Mouse (Mus musculus): ENCODE results near the gene Crtc3. TPM values are rescaled to one million over a fixed set of nuclear protein-coding genes. Genes with fewer than 3 reads are reported as not detected.

Gene Crtc3
- total and polyA plus RNA-seq, 2 experiments from 2014 or later = 16.2 to 17.2 TPM

- H3K4me2 ChIP-seq (ENCODE audit: low read depth, low read length) = no peak overlapping the region
- no peaks in the 10 kb centered on the region for H3K9me3 ChIP-seq (ENCODE audit: low read length)
- H3K36me3 ChIP-seq (ENCODE audit: insufficient read depth, low read length) = peaks cover 26% of the 10 kb centered on the region
- DNase-seq (ENCODE audit: low spot score) (no peak), ATAC-seq (peak; percentile 28; the same call in 1 of the 2 replicates)
- H3K4me1 ChIP-seq (ENCODE audit: insufficient read depth, low read length) = peaks cover 4% of the 10 kb centered on the region; the same call in 1 of the 2 replicates
- no peak for TF ChIP-seq CTCF (IDR thresholded peaks at IDR 0.05; ENCODE audit: low read depth)
- no peak overlapping the region for H3K9ac ChIP-seq (replicated peaks; ENCODE audit: low read length)
- H3K27ac ChIP-seq = peak overlapping the region; percentile 4
- no peaks in the 10 kb centered on the region for H3K27me3 ChIP-seq (ENCODE audit: insufficient read depth, low read length)
- no peak overlapping the region for H3K4me3 ChIP-seq (ENCODE audit: low read length)
- WGBS = 32% methylated on average over 27 of the region's 29 CpGs
Observed at GRCm38 (mm10) chr7:80586681-80587660, 101.7 kb downstream of the Crtc3 start.

GRCm38 (mm10) chr7:80586161-80586560 lies 102.5 kb downstream of the Crtc3 start:
- Histone ChIP-seq H3K9me3 (ENCODE audit: low read length) (no peaks in the 10 kb centered on the region), H3K4me2 (ENCODE audit: low read depth, low read length) (no peak overlapping the region), H3K27ac (no peak overlapping the region), H3K36me3 (ENCODE audit: insufficient read depth, low read length) (peaks cover 19% of the 10 kb centered on the region), H3K4me3 (ENCODE audit: low read length) (no peak overlapping the region), H3K4me1 (ENCODE audit: insufficient read depth, low read length) (peaks cover 4% of the 10 kb centered on the region; the same call in 1 of the 2 replicates), H3K9ac (replicated peaks; ENCODE audit: low read length) (no peak overlapping the region; the same call in 1 of the 2 replicates), H3K27me3 (ENCODE audit: insufficient read depth, low read length) (no peaks in the 10 kb centered on the region)
- ATAC-seq (no peak), DNase-seq (ENCODE audit: low spot score) (no peak)
- WGBS = 70% methylated on average over 4 of the region's 4 CpGs
- no peak for TF ChIP-seq CTCF (IDR thresholded peaks at IDR 0.05; ENCODE audit: low read depth)

DNA sequence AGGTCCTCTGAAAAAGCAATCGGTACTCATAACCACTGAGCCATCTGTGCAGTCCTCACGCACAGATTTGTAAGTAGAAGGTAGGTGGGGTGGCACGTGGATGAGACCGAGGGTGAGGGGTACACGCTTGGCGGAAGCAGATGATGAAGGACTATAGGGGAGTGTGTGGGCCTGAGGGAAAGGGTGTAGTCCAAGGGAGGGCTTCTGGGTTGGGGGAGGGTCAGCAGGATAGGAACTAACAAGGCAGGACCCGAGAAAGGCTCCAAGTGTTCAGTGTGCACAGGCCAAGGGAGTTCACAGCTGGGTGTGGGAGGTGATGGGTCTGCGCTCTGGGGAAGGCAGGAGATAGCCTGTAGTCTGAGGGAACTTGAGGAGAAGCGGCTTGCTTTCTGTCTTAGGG lies 103.3 kb downstream of the Crtc3 start:
- Histone ChIP-seq H3K9ac (replicated peaks; ENCODE audit: low read length) (no peak overlapping the region), H3K9me3 (ENCODE audit: low read length) (no peaks in the 10 kb centered on the region), H3K27me3 (ENCODE audit: insufficient read depth, low read length) (no peaks in the 10 kb centered on the region), H3K4me3 (ENCODE audit: low read length) (no peak overlapping the region), H3K4me2 (ENCODE audit: low read depth, low read length) (no peak overlapping the region), H3K36me3 (ENCODE audit: insufficient read depth, low read length) (peaks cover 12% of the 10 kb centered on the region), H3K4me1 (ENCODE audit: insufficient read depth, low read length) (peaks cover 4% of the 10 kb centered on the region; the same call in 1 of the 2 replicates), H3K27ac (no peak overlapping the region)
- TF ChIP-seq CTCF (IDR thresholded peaks at IDR 0.05; ENCODE audit: low read depth) = no peak
- WGBS = 86% methylated on average over 9 of the region's 9 CpGs
- ATAC-seq (no peak), DNase-seq (ENCODE audit: low spot score) (no peak)

- peak; percentile 80 for DNase-seq (ENCODE audit: low spot score)
- Histone ChIP-seq H3K4me3 (ENCODE audit: low read length) (no peak overlapping the region), H3K4me2 (ENCODE audit: low read depth, low read length) (no peak overlapping the region), H3K27me3 (ENCODE audit: insufficient read depth, low read length) (no peaks in the 10 kb centered on the region), H3K9me3 (ENCODE audit: low read length) (no peaks in the 10 kb centered on the region), H3K9ac (replicated peaks; ENCODE audit: low read length) (no peak overlapping the region), H3K36me3 (ENCODE audit: insufficient read depth, low read length) (peaks cover 7% of the 10 kb centered on the region; the same call in 1 of the 2 replicates), H3K27ac (no peak overlapping the region), H3K4me1 (ENCODE audit: insufficient read depth, low read length) (peaks cover 4% of the 10 kb centered on the region; the same call in 1 of the 2 replicates)
- peak; percentile 71 for ATAC-seq
- WGBS = 32% methylated on average over 6 of the region's 6 CpGs
- TF ChIP-seq CTCF (IDR thresholded peaks at IDR 0.05; ENCODE audit: low read depth) = peak; percentile 89
Observed at GRCm38 (mm10) chr7:80583981-80584380, 104.7 kb downstream of the Crtc3 start.

- TF ChIP-seq CTCF (IDR thresholded peaks at IDR 0.05; ENCODE audit: low read depth) = no peak
- ATAC-seq = no peak
Observed at GRCm38 (mm10) chr7:80582821-80583451, 105.7 kb downstream of the Crtc3 start.

DNA sequence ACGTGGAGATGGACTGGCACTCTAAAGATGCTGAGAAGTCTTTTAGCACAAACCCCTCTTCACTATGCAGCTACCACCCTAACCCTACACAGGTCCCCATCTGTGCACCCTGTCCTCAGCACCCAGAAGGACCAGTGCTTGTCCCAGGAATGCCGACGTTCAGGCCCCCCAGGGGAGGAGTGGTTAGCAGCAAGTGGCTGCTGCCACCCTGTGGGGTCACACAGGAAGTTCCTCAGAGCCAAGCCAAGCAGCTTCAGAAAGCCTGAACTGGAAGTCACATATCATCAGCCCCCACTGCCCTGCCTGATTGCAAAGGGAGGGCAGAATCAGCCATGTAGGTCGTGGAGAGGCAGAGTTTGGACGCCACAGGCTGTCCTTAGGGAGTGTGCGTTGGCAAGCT lies 108.3 kb downstream of the Crtc3 start:
- H3K4me3 ChIP-seq (ENCODE audit: low read length) = no peak overlapping the region
- H3K4me2 ChIP-seq (ENCODE audit: low read depth, low read length) = no peak overlapping the region
- no peaks in the 10 kb centered on the region for H3K4me1 ChIP-seq (ENCODE audit: insufficient read depth, low read length)
- H3K27ac ChIP-seq = no peak overlapping the region
- DNase-seq (ENCODE audit: low spot score) (peak; percentile 60), ATAC-seq (peak; percentile 30; the same call in 1 of the 2 replicates)
- 27% methylated on average over 6 of the region's 6 CpGs for WGBS
- H3K9me3 ChIP-seq (ENCODE audit: low read length) = no peaks in the 10 kb centered on the region
- no peaks in the 10 kb centered on the region for H3K36me3 ChIP-seq (ENCODE audit: insufficient read depth, low read length)
- peak; percentile 80 for TF ChIP-seq CTCF (IDR thresholded peaks at IDR 0.05; ENCODE audit: low read depth)
- no peaks in the 10 kb centered on the region for H3K27me3 ChIP-seq (ENCODE audit: insufficient read depth, low read length)
- no peak overlapping the region for H3K9ac ChIP-seq (replicated peaks; ENCODE audit: low read length)

More at GRCm38 (mm10) chr7:80582821-80583451, 105.7 kb downstream of the Crtc3 start:
- H3K4me2 ChIP-seq (ENCODE audit: low read depth, low read length) = no peak overlapping the region
- H3K27ac ChIP-seq = no peak overlapping the region
- WGBS = 58% methylated on average over 20 of the region's 20 CpGs
- DNase-seq (ENCODE audit: low spot score) = no peak
- no peaks in the 10 kb centered on the region for H3K36me3 ChIP-seq (ENCODE audit: insufficient read depth, low read length)
- H3K27me3 ChIP-seq (ENCODE audit: insufficient read depth, low read length) = no peaks in the 10 kb centered on the region
- peaks cover 4% of the 10 kb centered on the region; the same call in 1 of the 2 replicates for H3K4me1 ChIP-seq (ENCODE audit: insufficient read depth, low read length)
- no peak overlapping the region for H3K4me3 ChIP-seq (ENCODE audit: low read length)
- no peaks in the 10 kb centered on the region for H3K9me3 ChIP-seq (ENCODE audit: low read length)
- H3K9ac ChIP-seq (replicated peaks; ENCODE audit: low read length) = no peak overlapping the region
